Mouse (Mus musculus): ENCODE measurements around the gene Mlf2. TPM values are rescaled to one million over a fixed set of nuclear protein-coding genes. Genes with fewer than 3 reads are reported as not detected.
"Not testable (repeated sequence)": the region's sequence is repeated elsewhere in the genome, so short reads cannot be mapped to it uniquely, and the experiment has no call there.

Mlf2 gene
- polyA plus RNA-seq, 1 experiment from 2014 or later: 535 TPM

GRCm38 (mm10) chr6:124894113-124894512 lies 37.1 kb upstream of the Mlf2 start:
- H3K27ac ChIP-seq (replicated peaks; ENCODE audit: low read depth, low read length); H3K4me1 ChIP-seq (ENCODE audit: control insufficient read depth, insufficient read depth, low read length); H3K9ac ChIP-seq (replicated peaks; ENCODE audit: low read length); H3K4me3 ChIP-seq (replicated peaks; ENCODE audit: low read depth, low read length); DNase-seq; H3K9me3 ChIP-seq (ENCODE audit: control insufficient read depth, low read length); H3K4me2 ChIP-seq (ENCODE audit: low read length); ATAC-seq (ENCODE audit: low FRiP score, low TSS enrichment); H3K36me3 ChIP-seq (ENCODE audit: control insufficient read depth, insufficient read depth, low read length); H3K27me3 ChIP-seq (ENCODE audit: control insufficient read depth, insufficient read depth, low read length): not testable (repeated sequence)
- WGBS: 87% methylated on average over 2 of the region's 2 CpGs

- H3K36me3 ChIP-seq (ENCODE audit: control insufficient read depth, insufficient read depth, low read length): no peaks in the 10 kb centered on the region
- H3K9ac ChIP-seq (replicated peaks; ENCODE audit: low read length): no peak overlapping the region
- no peak for DNase-seq
- no peaks in the 10 kb centered on the region for H3K27me3 ChIP-seq (ENCODE audit: control insufficient read depth, insufficient read depth, low read length)
- no peak for ATAC-seq (ENCODE audit: low FRiP score, low TSS enrichment)
- no peak overlapping the region for H3K4me3 ChIP-seq (replicated peaks; ENCODE audit: low read depth, low read length)
- no peaks in the 10 kb centered on the region for H3K9me3 ChIP-seq (ENCODE audit: control insufficient read depth, low read length)
- no peak overlapping the region for H3K27ac ChIP-seq (replicated peaks; ENCODE audit: low read depth, low read length)
- H3K4me2 ChIP-seq (ENCODE audit: low read length): no peak overlapping the region
- WGBS: 25% methylated on average over 3 of the region's 3 CpGs
- peaks cover 1% of the 10 kb centered on the region; the same call in 1 of the 2 replicates for H3K4me1 ChIP-seq (ENCODE audit: control insufficient read depth, insufficient read depth, low read length)
Measured at GRCm38 (mm10) chr6:124898359-124898758, 32.8 kb upstream of the Mlf2 start.

- Histone ChIP-seq H3K4me1 (ENCODE audit: control insufficient read depth, insufficient read depth, low read length) (peaks cover 16% of the 10 kb centered on the region), H3K27ac (replicated peaks; ENCODE audit: low read depth, low read length) (no peak overlapping the region; the same call in 1 of the 2 replicates), H3K36me3 (ENCODE audit: control insufficient read depth, insufficient read depth, low read length) (no peaks in the 10 kb centered on the region), H3K4me2 (ENCODE audit: low read length) (no peak overlapping the region), H3K9me3 (ENCODE audit: control insufficient read depth, low read length) (no peaks in the 10 kb centered on the region), H3K4me3 (replicated peaks; ENCODE audit: low read depth, low read length) (no peak overlapping the region), H3K27me3 (ENCODE audit: control insufficient read depth, insufficient read depth, low read length) (no peaks in the 10 kb centered on the region), H3K9ac (replicated peaks; ENCODE audit: low read length) (no peak overlapping the region)
- WGBS: 51% methylated on average over 8 of the region's 8 CpGs
- DNase-seq (no peak), ATAC-seq (ENCODE audit: low FRiP score, low TSS enrichment) (no peak)
Measured at GRCm38 (mm10) chr6:124900056-124900800, 31.0 kb upstream of the Mlf2 start.

GRCm38 (mm10) chr6:124900801-124901480 lies 30.2 kb upstream of the Mlf2 start:
- no peaks in the 10 kb centered on the region for H3K36me3 ChIP-seq (ENCODE audit: control insufficient read depth, insufficient read depth, low read length)
- no peak overlapping the region for H3K4me3 ChIP-seq (replicated peaks; ENCODE audit: low read depth, low read length)
- H3K27me3 ChIP-seq (ENCODE audit: control insufficient read depth, insufficient read depth, low read length): no peaks in the 10 kb centered on the region
- no peak overlapping the region for H3K4me2 ChIP-seq (ENCODE audit: low read length)
- H3K9me3 ChIP-seq (ENCODE audit: control insufficient read depth, low read length): no peaks in the 10 kb centered on the region
- H3K27ac ChIP-seq (replicated peaks; ENCODE audit: low read depth, low read length): no peak overlapping the region; the same call in 1 of the 2 replicates
- H3K4me1 ChIP-seq (ENCODE audit: control insufficient read depth, insufficient read depth, low read length): peaks cover 19% of the 10 kb centered on the region
- ATAC-seq (ENCODE audit: low FRiP score, low TSS enrichment) (no peak), DNase-seq (no peak)
- WGBS: 33% methylated on average over 10 of the region's 10 CpGs
- H3K9ac ChIP-seq (replicated peaks; ENCODE audit: low read length): no peak overlapping the region

- Histone ChIP-seq H3K4me3 (replicated peaks; ENCODE audit: low read depth, low read length) (no peak overlapping the region), H3K36me3 (ENCODE audit: control insufficient read depth, insufficient read depth, low read length) (no peaks in the 10 kb centered on the region), H3K27ac (replicated peaks; ENCODE audit: low read depth, low read length) (no peak overlapping the region), H3K27me3 (ENCODE audit: control insufficient read depth, insufficient read depth, low read length) (no peaks in the 10 kb centered on the region), H3K4me2 (ENCODE audit: low read length) (no peak overlapping the region), H3K4me1 (ENCODE audit: control insufficient read depth, insufficient read depth, low read length) (peaks cover 19% of the 10 kb centered on the region), H3K9ac (replicated peaks; ENCODE audit: low read length) (no peak overlapping the region), H3K9me3 (ENCODE audit: control insufficient read depth, low read length) (no peaks in the 10 kb centered on the region)
- DNase-seq (no peak), ATAC-seq (ENCODE audit: low FRiP score, low TSS enrichment) (no peak)
Measured at GRCm38 (mm10) chr6:124901851-124902250, 29.3 kb upstream of the Mlf2 start.

- Histone ChIP-seq H3K27me3 (ENCODE audit: control insufficient read depth, insufficient read depth, low read length) (0 out of 2 replicates have a peak, but pooled peaks cover 4% of the 10 kb centered on the region), H3K4me3 (replicated peaks; ENCODE audit: low read depth, low read length) (peak overlapping the region; percentile 39), H3K9ac (replicated peaks; ENCODE audit: low read length) (peak overlapping the region; percentile 62), H3K36me3 (ENCODE audit: control insufficient read depth, insufficient read depth, low read length) (0 out of 2 replicates have a peak, but pooled peaks cover 3% of the 10 kb centered on the region), H3K4me2 (ENCODE audit: low read length) (peak overlapping the region; percentile 82), H3K9me3 (ENCODE audit: control insufficient read depth, low read length) (no peaks in the 10 kb centered on the region), H3K4me1 (ENCODE audit: control insufficient read depth, insufficient read depth, low read length) (peaks cover 19% of the 10 kb centered on the region), H3K27ac (replicated peaks; ENCODE audit: low read depth, low read length) (peak overlapping the region; percentile 99)
- ATAC-seq (ENCODE audit: low FRiP score, low TSS enrichment) (peak; percentile 86), DNase-seq (peak; percentile 96)
- WGBS: under 1% methylated on average over 23 of the region's 23 CpGs
Measured at GRCm38 (mm10) chr6:124903580-124904151, 27.5 kb upstream of the Mlf2 start.

GRCm38 (mm10) chr6:124904161-124904981 lies 26.8 kb upstream of the Mlf2 start:
- peak; percentile 66 for ATAC-seq (ENCODE audit: low FRiP score, low TSS enrichment)
- peak; percentile 89 for DNase-seq
- Histone ChIP-seq H3K27me3 (ENCODE audit: control insufficient read depth, insufficient read depth, low read length) (0 out of 2 replicates have a peak, but pooled peaks cover 4% of the 10 kb centered on the region), H3K27ac (replicated peaks; ENCODE audit: low read depth, low read length) (peak overlapping the region; percentile 99), H3K4me2 (ENCODE audit: low read length) (peak overlapping the region; percentile 82), H3K9ac (replicated peaks; ENCODE audit: low read length) (peak overlapping the region; percentile 62), H3K4me3 (replicated peaks; ENCODE audit: low read depth, low read length) (peak overlapping the region; percentile 39), H3K9me3 (ENCODE audit: control insufficient read depth, low read length) (no peaks in the 10 kb centered on the region), H3K4me1 (ENCODE audit: control insufficient read depth, insufficient read depth, low read length) (peaks cover 19% of the 10 kb centered on the region), H3K36me3 (ENCODE audit: control insufficient read depth, insufficient read depth, low read length) (0 out of 2 replicates have a peak, but pooled peaks cover 3% of the 10 kb centered on the region)
- 5% methylated on average over 24 of the region's 24 CpGs for WGBS
